Mouse (Mus musculus) layer of hippocampus, postnatal 25 days (tissue): Measurements from ENCODE around the gene St6galnac5. TPM values are rescaled to one million over a fixed set of nuclear protein-coding genes. Genes with fewer than 3 reads are reported as not detected.
A peak's percentile ranks its signal among the peaks of the same experiment; 100 is the strongest.

Experiments
- DNase-seq, 2 experiments: peaks; one replicate each; pipeline ENCODE4 v3.0.0; 2022; ENCODE audit warnings: mixed read lengths in 2 of 2, low spot score in 1 of 2; ENCODE audit errors: extremely low spot score in 1 of 2
- total RNA-seq, 2 experiments: library from RNA; stranded (reverse); gene quantifications; 2 replicates each; pipeline ENCODE4 v1.2.3; 2021

The St6galnac5 gene
- total RNA-seq, 2 experiments from 2014 or later = 116 to 147 TPM

GRCm38 (mm10) chr3:152874431-152875355 lies 107.4 kb downstream of the St6galnac5 start:
- no peak for DNase-seq

GRCm38 (mm10) chr3:152872596-152872995 lies 109.5 kb downstream of the St6galnac5 start:
- DNase-seq = no peak

GRCm38 (mm10) chr3:152872054-152872453 lies 110.0 kb downstream of the St6galnac5 start:
- no peak for DNase-seq

- DNase-seq = no peak
Observed at GRCm38 (mm10) chr3:152867654-152868525, 114.2 kb downstream of the St6galnac5 start.

- no peak for DNase-seq
Observed at GRCm38 (mm10) chr3:152866035-152866965, 115.7 kb downstream of the St6galnac5 start.

GRCm38 (mm10) chr3:152861978-152862377 lies 120.1 kb downstream of the St6galnac5 start:
- no peak for DNase-seq

GRCm38 (mm10) chr3:152861450-152861849 lies 120.6 kb downstream of the St6galnac5 start:
- DNase-seq = no peak

GRCm38 (mm10) chr3:152856095-152856494 lies 126.0 kb downstream of the St6galnac5 start:
- DNase-seq = no peak

- no peak for DNase-seq
Observed at GRCm38 (mm10) chr3:152855006-152855614, 126.9 kb downstream of the St6galnac5 start.

GRCm38 (mm10) chr3:152843925-152844324 lies 138.1 kb downstream of the St6galnac5 start:
- DNase-seq = no peak

GRCm38 (mm10) chr3:152842648-152843047 lies 139.4 kb downstream of the St6galnac5 start:
- no peak for DNase-seq

GRCm38 (mm10) chr3:152841264-152841663 lies 140.8 kb downstream of the St6galnac5 start:
- DNase-seq = no peak

GRCm38 (mm10) chr3:152837938-152838337 lies 144.1 kb downstream of the St6galnac5 start:
- DNase-seq = no peak

GRCm38 (mm10) chr3:152837407-152837806 lies 144.6 kb downstream of the St6galnac5 start:
- DNase-seq = no peak

GRCm38 (mm10) chr3:152832436-152832835 lies 149.6 kb downstream of the St6galnac5 start:
- DNase-seq = no peak

GRCm38 (mm10) chr3:152831974-152832373 lies 150.1 kb downstream of the St6galnac5 start:
- DNase-seq = no peak

GRCm38 (mm10) chr3:152831377-152831776 lies 150.7 kb downstream of the St6galnac5 start:
- DNase-seq = no peak

- DNase-seq = peak in 1 of 2 experiments; percentile 43
Observed at GRCm38 (mm10) chr3:152821202-152821601, 160.8 kb downstream of the St6galnac5 start.

- no peak for DNase-seq
Observed at GRCm38 (mm10) chr3:152820406-152820805, 161.6 kb downstream of the St6galnac5 start.
